Mouse (Mus musculus): Measurements from ENCODE around the gene Mink1.

Mink1 gene

GRCm38 (mm10) chr11:70579710-70580357 lies 17.2 kb downstream of the Mink1 start:
- TF ChIP-seq GATA4 (IDR thresholded peaks at IDR 0.05; ENCODE audit: insufficient replicate concordance, low read length) = no peak

GRCm38 (mm10) chr11:70580358-70580720 lies 17.7 kb downstream of the Mink1 start:
- TF ChIP-seq GATA4 (IDR thresholded peaks at IDR 0.05; ENCODE audit: insufficient replicate concordance, low read length) = no peak

- TF ChIP-seq GATA4 (IDR thresholded peaks at IDR 0.05; ENCODE audit: insufficient replicate concordance, low read length) = no peak
These were observed 18.2 kb downstream of the Mink1 start for GRCm38 (mm10) chr11:70580921-70581320.

- TF ChIP-seq GATA4 (IDR thresholded peaks at IDR 0.05; ENCODE audit: insufficient replicate concordance, low read length) = no peak
These were observed 19.5 kb downstream of the Mink1 start for GRCm38 (mm10) chr11:70582196-70582595.

- no peak for TF ChIP-seq GATA4 (IDR thresholded peaks at IDR 0.05; ENCODE audit: insufficient replicate concordance, low read length)
These were observed 20.5 kb downstream of the Mink1 start for GRCm38 (mm10) chr11:70583022-70583714.

GRCm38 (mm10) chr11:70583775-70584174 lies 21.1 kb downstream of the Mink1 start:
- no peak for TF ChIP-seq GATA4 (IDR thresholded peaks at IDR 0.05; ENCODE audit: insufficient replicate concordance, low read length)

- no peak for TF ChIP-seq GATA4 (IDR thresholded peaks at IDR 0.05; ENCODE audit: insufficient replicate concordance, low read length)
These were observed 22.8 kb downstream of the Mink1 start for GRCm38 (mm10) chr11:70585457-70585856.

GRCm38 (mm10) chr11:70586261-70586660 lies 23.6 kb downstream of the Mink1 start:
- TF ChIP-seq GATA4 (IDR thresholded peaks at IDR 0.05; ENCODE audit: insufficient replicate concordance, low read length) = no peak

- TF ChIP-seq GATA4 (IDR thresholded peaks at IDR 0.05; ENCODE audit: insufficient replicate concordance, low read length) = no peak
These were observed 24.3 kb downstream of the Mink1 start for GRCm38 (mm10) chr11:70586954-70587353.

GRCm38 (mm10) chr11:70591733-70592132 lies 29.1 kb downstream of the Mink1 start:
- TF ChIP-seq GATA4 (IDR thresholded peaks at IDR 0.05; ENCODE audit: insufficient replicate concordance, low read length) = no peak

- TF ChIP-seq GATA4 (IDR thresholded peaks at IDR 0.05; ENCODE audit: insufficient replicate concordance, low read length) = peak; percentile 9; the same call in 1 of the 2 replicates
These were observed 31.7 kb downstream of the Mink1 start for GRCm38 (mm10) chr11:70594253-70594989.

- TF ChIP-seq GATA4 (IDR thresholded peaks at IDR 0.05; ENCODE audit: insufficient replicate concordance, low read length) = no peak; the same call in 1 of the 2 replicates
These were observed 33.0 kb downstream of the Mink1 start for GRCm38 (mm10) chr11:70595638-70596037.

GRCm38 (mm10) chr11:70596094-70596493 lies 33.4 kb downstream of the Mink1 start:
- TF ChIP-seq GATA4 (IDR thresholded peaks at IDR 0.05; ENCODE audit: insufficient replicate concordance, low read length) = no peak

- no peak for TF ChIP-seq GATA4 (IDR thresholded peaks at IDR 0.05; ENCODE audit: insufficient replicate concordance, low read length)
These were observed 34.6 kb downstream of the Mink1 start for GRCm38 (mm10) chr11:70597301-70597700.

- TF ChIP-seq GATA4 (IDR thresholded peaks at IDR 0.05; ENCODE audit: insufficient replicate concordance, low read length) = no peak
These were observed 35.8 kb downstream of the Mink1 start for GRCm38 (mm10) chr11:70598451-70598953.

Measured in liver, adult (tissue).